Mouse (Mus musculus): ENCODE measurements around the gene Gm21863.
"Not testable (repeated sequence)": the region's sequence is repeated elsewhere in the genome, so short reads cannot be mapped to it uniquely, and the experiment has no call there.

The Gm21863 gene

GRCm38 (mm10) chr12:19953869-19954555 lies at the start of gene Gm21863:
Gene Gm21863 (plus strand): TSS chr12:19954505.
- DNase-seq (ENCODE audit: low spot score), result not testable (repeated sequence)

- DNase-seq (ENCODE audit: low spot score), result not testable (repeated sequence)
Measured at GRCm38 (mm10) chr12:19928049-19928448, 26.3 kb upstream of the Gm21863 start.
